20 mouse cellular contexts compared by ENCODE assay signal in genomic region chr11:102888135-102888534, GRCm38 (mm10). TPM values are rescaled to one million over a fixed set of nuclear protein-coding genes. Genes with fewer than 3 reads are reported as not detected.
A peak's percentile ranks its signal among the peaks of the same experiment; 100 is the strongest.
DNase-seq lines count a peak whose midpoint lies in the region; ATAC-seq and TF ChIP-seq lines count a peak whose summit lies in the region.
"Had no signal": no experiment of that assay in that cellular context is flagged by ENCODE, and none has a peak within 500 bp of the region (broad histone marks: within the 10 kb centered on the region; RNA-seq: fewer than 3 reads in every experiment).

No protein-coding gene starts in this region.

- no peak for TF ChIP-seq POLR2A in brain, embryonic 14.5 days (IDR thresholded peaks at IDR 0.05; ENCODE audit: borderline replicate concordance, extremely low read depth, insufficient read depth, insufficient read length, poor library complexity, severe bottlenecking)

- H3K4me2 ChIP-seq in hindbrain, postnatal 0 days (ENCODE audit: low read depth, low read length) = no peak overlapping the region
- H3K4me2 ChIP-seq in hindbrain, embryonic 13.5 days = no peak overlapping the region
- no peak overlapping the region for H3K4me2 ChIP-seq in neural tube, embryonic 15.5 days
- no peak overlapping the region; the same call in 1 of the 2 replicates for H3K4me2 ChIP-seq in midbrain, postnatal 0 days (ENCODE audit: low read depth, low read length, poor library complexity, severe bottlenecking)
- H3K4me2 ChIP-seq: heart, embryonic 11.5 days had no signal

- peaks cover 5% of the 10 kb centered on the region; the same call in 1 of the 2 replicates for H3K27me3 ChIP-seq in hindbrain, postnatal 0 days (ENCODE audit: insufficient read depth, low read length)
- H3K27me3 ChIP-seq in hindbrain, embryonic 13.5 days = peaks cover 65% of the 10 kb centered on the region
- peaks cover 44% of the 10 kb centered on the region for H3K27me3 ChIP-seq in neural tube, embryonic 15.5 days (replicated peaks)
- H3K27me3 ChIP-seq in midbrain, postnatal 0 days (ENCODE audit: insufficient read depth, low read length) = peaks cover 8% of the 10 kb centered on the region; the same call in 1 of the 2 replicates

- no peaks in the 10 kb centered on the region for H3K36me3 ChIP-seq in hindbrain, postnatal 0 days (ENCODE audit: insufficient read depth, low read length)
- H3K36me3 ChIP-seq in hindbrain, embryonic 13.5 days = no peaks in the 10 kb centered on the region
- no peaks in the 10 kb centered on the region for H3K36me3 ChIP-seq in neural tube, embryonic 15.5 days
- H3K36me3 ChIP-seq in midbrain, postnatal 0 days (ENCODE audit: insufficient read depth, low read length) = no peaks in the 10 kb centered on the region; the same call in 1 of the 2 replicates
- H3K36me3 ChIP-seq: hindbrain, embryonic 10.5 days had no signal

- ATAC-seq in hindbrain, postnatal 0 days = peak; percentile 43; the same call in 1 of the 2 replicates
- no peak for ATAC-seq in hindbrain, embryonic 13.5 days (ENCODE audit: low FRiP score)
- 0 out of 2 replicates have a peak, but pooled peaks have one; percentile 17 for ATAC-seq in neural tube, embryonic 15.5 days (ENCODE audit: low FRiP score)
- peak; percentile 54 for ATAC-seq in midbrain, postnatal 0 days (ENCODE audit: low FRiP score)
- ATAC-seq: CD4-positive, CD25-positive, alpha-beta regulatory T cell, adult 4 months had no signal

- WGBS in hindbrain, postnatal 0 days = 41% methylated on average over 3 of the region's 3 CpGs
- WGBS in hindbrain, embryonic 13.5 days = 74% methylated on average over 3 of the region's 3 CpGs
- 60% methylated on average over 3 of the region's 3 CpGs for WGBS in neural tube, embryonic 15.5 days
- 39% methylated on average over 3 of the region's 3 CpGs for WGBS in midbrain, postnatal 0 days

- no peak overlapping the region for H3K4me3 ChIP-seq in hindbrain, postnatal 0 days (ENCODE audit: low read length)
- H3K4me3 ChIP-seq in hindbrain, embryonic 13.5 days = no peak overlapping the region
- no peak overlapping the region for H3K4me3 ChIP-seq in neural tube, embryonic 15.5 days (replicated peaks)
- H3K4me3 ChIP-seq in midbrain, postnatal 0 days (ENCODE audit: low read depth, low read length) = no peak overlapping the region
- H3K4me3 ChIP-seq: erythroblast, embryonic 14.5 days; hindbrain, embryonic 10.5 days had no signal

- H3K9me3 ChIP-seq in hindbrain, postnatal 0 days (ENCODE audit: low read length) = no peaks in the 10 kb centered on the region
- no peaks in the 10 kb centered on the region for H3K9me3 ChIP-seq in hindbrain, embryonic 13.5 days
- no peaks in the 10 kb centered on the region for H3K9me3 ChIP-seq in neural tube, embryonic 15.5 days (replicated peaks)
- no peaks in the 10 kb centered on the region for H3K9me3 ChIP-seq in midbrain, postnatal 0 days (ENCODE audit: low read length)
- H3K9me3 ChIP-seq: hindbrain, embryonic 10.5 days had no signal

- TF ChIP-seq CTCF in hindbrain, postnatal 0 days (IDR thresholded peaks at IDR 0.05; ENCODE audit: low read depth) = no peak
- TF ChIP-seq CTCF in brain, embryonic 14.5 days (IDR thresholded peaks at IDR 0.05; ENCODE audit: borderline replicate concordance, extremely low read depth, insufficient read depth, insufficient read length) = no peak
- no peak for TF ChIP-seq CTCF in midbrain, postnatal 0 days (IDR thresholded peaks at IDR 0.05)

- peak; percentile 58 for DNase-seq in hindbrain, postnatal 0 days (ENCODE audit: low spot score)
- no peak for DNase-seq in neural tube, embryonic 10.5 days (ENCODE audit: extremely low spot score, low spot score)
- peak; percentile 32 for DNase-seq in brain, embryonic 14.5 days (ENCODE audit: low read depth)
- peak; percentile 58 for DNase-seq in midbrain, postnatal 0 days (ENCODE audit: low spot score)
- no peak for DNase-seq in adrenal gland, postnatal 4 days (ENCODE audit: low spot score in 2 of 2)
- DNase-seq in gastrocnemius, adult 18-20 months (ENCODE audit: low spot score) = no peak
- DNase-seq: adrenal gland, postnatal 36 days; cerebellum, adult 11-12 months; kidney, adult 11 months; kidney, postnatal 25 days; lung, postnatal 14 days had no signal

- peak overlapping the region; percentile 71; the same call in 1 of the 2 replicates for H3K27ac ChIP-seq in hindbrain, postnatal 0 days
- no peak overlapping the region for H3K27ac ChIP-seq in hindbrain, embryonic 13.5 days
- no peak overlapping the region for H3K27ac ChIP-seq in neural tube, embryonic 15.5 days (replicated peaks)
- H3K27ac ChIP-seq in midbrain, postnatal 0 days (ENCODE audit: low read depth, low read length) = peak overlapping the region; percentile 80
- H3K27ac ChIP-seq: hindbrain, embryonic 10.5 days had no signal

- H3K4me1 ChIP-seq in hindbrain, postnatal 0 days (ENCODE audit: insufficient read depth, low read length) = 0 out of 2 replicates have a peak, but pooled peaks cover 2% of the 10 kb centered on the region
- H3K4me1 ChIP-seq in hindbrain, embryonic 13.5 days (replicated peaks) = peaks cover 8% of the 10 kb centered on the region
- peaks cover 16% of the 10 kb centered on the region for H3K4me1 ChIP-seq in neural tube, embryonic 15.5 days
- H3K4me1 ChIP-seq in midbrain, postnatal 0 days (ENCODE audit: insufficient read depth, low read length) = peaks cover 5% of the 10 kb centered on the region

- H3K9ac ChIP-seq in hindbrain, postnatal 0 days (replicated peaks; ENCODE audit: low read length) = no peak overlapping the region
- H3K9ac ChIP-seq in hindbrain, embryonic 13.5 days = no peak overlapping the region
- H3K9ac ChIP-seq in neural tube, embryonic 15.5 days (replicated peaks) = no peak overlapping the region
- H3K9ac ChIP-seq in midbrain, postnatal 0 days (replicated peaks; ENCODE audit: low read length, poor library complexity, severe bottlenecking) = no peak overlapping the region

RNA-seq across cellular contexts. Expression of gene Fam187a, which starts 3.2 kb away (rescaled TPM):
- total RNA-seq in hindbrain, postnatal 0 days (2014; rRNA removed) = not detected in 2 replicates
- polyA plus RNA-seq in hindbrain, postnatal 0 days (2015; fragmentation: Nextera tagmentation; extraction: Ambion mirVana) = not detected in 2 replicates
- polyA plus RNA-seq in hindbrain, embryonic 13.5 days (2015; fragmentation: Nextera tagmentation; extraction: Ambion mirVana) = not detected in 2 replicates
- not detected in 2 replicates for polyA plus RNA-seq in neural tube, embryonic 15.5 days (2015; fragmentation: Nextera tagmentation; extraction: Ambion mirVana)
- polyA plus RNA-seq in brain, embryonic 14.5 days (2012; rRNA removed) = 0.09 and 0.12 TPM in 2 replicates
- not detected in 2 replicates for total RNA-seq in midbrain, postnatal 0 days (2014; rRNA removed)
- polyA plus RNA-seq in midbrain, postnatal 0 days (2015; fragmentation: Nextera tagmentation; extraction: Ambion mirVana) = 0.12 TPM in 1 of 2 replicates, not detected in the other
- total RNA-seq in adrenal gland, postnatal 4 days (2021) = not detected
- total RNA-seq in gastrocnemius, adult 18-20 months (2021) = not detected
- total RNA-seq: adrenal gland, postnatal 36 days; gastrocnemius, adult 8-10 months; liver, adult 2 months had no signal
- polyA plus RNA-seq: CD4-positive, CD25-positive, alpha-beta regulatory T cell, adult 4 months; erythroblast, embryonic 14.5 days; heart, embryonic 11.5 days; hindbrain, embryonic 10.5 days; liver, adult 2 months; spleen, adult 2 months had no signal

RNA-seq across cellular contexts. Expression of gene Ccdc103, which starts 7.1 kb away (rescaled TPM):
- total RNA-seq in hindbrain, postnatal 0 days (2014; rRNA removed) = 0.25 and 0.31 TPM in 2 replicates
- 2.2 and 2.4 TPM in 2 replicates for polyA plus RNA-seq in hindbrain, postnatal 0 days (2015; fragmentation: Nextera tagmentation; extraction: Ambion mirVana)
- polyA plus RNA-seq in hindbrain, embryonic 13.5 days (2015; fragmentation: Nextera tagmentation; extraction: Ambion mirVana) = 2.0 TPM in 2 replicates
- 1.5 and 1.7 TPM in 2 replicates for polyA plus RNA-seq in neural tube, embryonic 15.5 days (2015; fragmentation: Nextera tagmentation; extraction: Ambion mirVana)
- 1.1 and 1.3 TPM in 2 replicates for polyA plus RNA-seq in brain, embryonic 14.5 days (2012; rRNA removed)
- 0.33 and 1.6 TPM in 2 replicates for total RNA-seq in midbrain, postnatal 0 days (2014; rRNA removed)
- polyA plus RNA-seq in midbrain, postnatal 0 days (2015; fragmentation: Nextera tagmentation; extraction: Ambion mirVana) = 1.7 and 1.8 TPM in 2 replicates
- total RNA-seq in adrenal gland, postnatal 4 days (2021) = 1 to 10 TPM in 1 of 2 experiments, under 1 TPM in 1; 0.82 to 1.0 TPM
- not detected for total RNA-seq in gastrocnemius, adult 18-20 months (2021)
- total RNA-seq: gastrocnemius, adult 8-10 months had no signal
- polyA plus RNA-seq: CD4-positive, CD25-positive, alpha-beta regulatory T cell, adult 4 months; spleen, adult 2 months had no signal

RNA-seq across cellular contexts. Expression of gene Eftud2, which starts 7.3 kb away (rescaled TPM):
- total RNA-seq in hindbrain, postnatal 0 days (2014; rRNA removed) = 63.8 and 70.8 TPM in 2 replicates
- 104 and 106 TPM in 2 replicates for polyA plus RNA-seq in hindbrain, postnatal 0 days (2015; fragmentation: Nextera tagmentation; extraction: Ambion mirVana)
- polyA plus RNA-seq in hindbrain, embryonic 13.5 days (2015; fragmentation: Nextera tagmentation; extraction: Ambion mirVana) = 149 and 151 TPM in 2 replicates
- polyA plus RNA-seq in neural tube, embryonic 15.5 days (2015; fragmentation: Nextera tagmentation; extraction: Ambion mirVana) = 121 and 147 TPM in 2 replicates
- polyA plus RNA-seq in brain, embryonic 14.5 days (2012; rRNA removed) = 114 and 117 TPM in 2 replicates
- 63.0 and 69.8 TPM in 2 replicates for total RNA-seq in midbrain, postnatal 0 days (2014; rRNA removed)
- polyA plus RNA-seq in midbrain, postnatal 0 days (2015; fragmentation: Nextera tagmentation; extraction: Ambion mirVana) = 104 and 105 TPM in 2 replicates
- total RNA-seq in adrenal gland, postnatal 4 days (2021) = 100 to 1,000 TPM; 116 to 119 TPM
- total RNA-seq in gastrocnemius, adult 18-20 months (2021) = 10 to 100 TPM; 24.5 to 24.7 TPM

RNA-seq across cellular contexts. Expression of gene Gfap, which starts 12.6 kb away (rescaled TPM):
- total RNA-seq in hindbrain, postnatal 0 days (2014; rRNA removed) = 79.1 and 105 TPM in 2 replicates
- polyA plus RNA-seq in hindbrain, postnatal 0 days (2015; fragmentation: Nextera tagmentation; extraction: Ambion mirVana) = 74.4 and 89.2 TPM in 2 replicates
- polyA plus RNA-seq in hindbrain, embryonic 13.5 days (2015; fragmentation: Nextera tagmentation; extraction: Ambion mirVana) = 0.12 and 0.18 TPM in 2 replicates
- polyA plus RNA-seq in neural tube, embryonic 15.5 days (2015; fragmentation: Nextera tagmentation; extraction: Ambion mirVana) = 2.4 and 4.2 TPM in 2 replicates
- polyA plus RNA-seq in brain, embryonic 14.5 days (2012; rRNA removed) = 0.26 and 0.29 TPM in 2 replicates
- total RNA-seq in midbrain, postnatal 0 days (2014; rRNA removed) = 19.5 and 36.4 TPM in 2 replicates
- polyA plus RNA-seq in midbrain, postnatal 0 days (2015; fragmentation: Nextera tagmentation; extraction: Ambion mirVana) = 20.6 and 24.3 TPM in 2 replicates
- 1 to 10 TPM; 1.1 to 1.3 TPM for total RNA-seq in adrenal gland, postnatal 4 days (2021)
- total RNA-seq in gastrocnemius, adult 18-20 months (2021) = not detected
- polyA plus RNA-seq: CD4-positive, CD25-positive, alpha-beta regulatory T cell, adult 4 months; hindbrain, embryonic 10.5 days had no signal

RNA-seq across cellular contexts. Expression of gene Kif18b, which starts 36.8 kb away (rescaled TPM):
- 9.2 and 11.7 TPM in 2 replicates for total RNA-seq in hindbrain, postnatal 0 days (2014; rRNA removed)
- 1.9 and 2.1 TPM in 2 replicates for polyA plus RNA-seq in hindbrain, postnatal 0 days (2015; fragmentation: Nextera tagmentation; extraction: Ambion mirVana)
- polyA plus RNA-seq in hindbrain, embryonic 13.5 days (2015; fragmentation: Nextera tagmentation; extraction: Ambion mirVana) = 2.4 and 2.6 TPM in 2 replicates
- polyA plus RNA-seq in neural tube, embryonic 15.5 days (2015; fragmentation: Nextera tagmentation; extraction: Ambion mirVana) = 1.9 and 3.9 TPM in 2 replicates
- 9.3 and 15.9 TPM in 2 replicates for polyA plus RNA-seq in brain, embryonic 14.5 days (2012; rRNA removed)
- total RNA-seq in midbrain, postnatal 0 days (2014; rRNA removed) = 3.8 and 6.3 TPM in 2 replicates
- polyA plus RNA-seq in midbrain, postnatal 0 days (2015; fragmentation: Nextera tagmentation; extraction: Ambion mirVana) = 0.46 and 0.60 TPM in 2 replicates
- 10 to 100 TPM; 16.1 to 20.1 TPM for total RNA-seq in adrenal gland, postnatal 4 days (2021)
- not detected for total RNA-seq in gastrocnemius, adult 18-20 months (2021)
- total RNA-seq: gastrocnemius, adult 8-10 months had no signal

Comparison
In these comparisons a context has a peak if more than half of its experiments do, and no peak if none do; other contexts are left out.
1. H3K27ac ChIP-seq: peak in hindbrain, postnatal 0 days (single experiment) and midbrain, postnatal 0 days (single experiment); none in hindbrain, embryonic 13.5 days (single experiment) and neural tube, embryonic 15.5 days (single experiment).
2. DNase-seq: peak in hindbrain, postnatal 0 days (single experiment), brain, embryonic 14.5 days (single experiment) and midbrain, postnatal 0 days (single experiment); none in neural tube, embryonic 10.5 days (single experiment), adrenal gland, postnatal 4 days (0 of 2) and gastrocnemius, adult 18-20 months (single experiment).